Mouse (Mus musculus) ES-E14 (cell line): Measurements from ENCODE around the gene Phldb3.

Experiments used
- CHD2 ChIP-seq: IDR thresholded peaks from 2 replicates; pipeline ENCODE4 v1.6.1; 2014; ENCODE audit warnings: mild to moderate bottlenecking, low read depth, low read length, inconsistent platforms
- HCFC1 ChIP-seq: IDR thresholded peaks from 2 replicates; pipeline ENCODE4 v1.6.1; 2012; ENCODE audit warnings: low read length, inconsistent platforms, borderline replicate concordance; ENCODE audit not compliant: insufficient read depth
- ZC3H11A ChIP-seq: IDR thresholded peaks from 2 replicates; pipeline ENCODE4 v1.6.1; 2012; ENCODE audit warnings: low read depth, mild to moderate bottlenecking, inconsistent platforms, low read length, borderline replicate concordance
- ZNF384 ChIP-seq: IDR thresholded peaks from 2 replicates; pipeline ENCODE4 v1.6.1; 2012; ENCODE audit warnings: low read depth, low read length, inconsistent platforms

GRCm38 (mm10) chr7:24638026-24638856 is 27.7 kb downstream of the Phldb3 start:
- TF ChIP-seq CHD2, result no peak
- no peak for TF ChIP-seq HCFC1
- no peak for TF ChIP-seq ZNF384
- no peak for TF ChIP-seq ZC3H11A
